Mouse (Mus musculus): Measurements from ENCODE around the gene Cmtm7. TPM values are rescaled to one million over a fixed set of nuclear protein-coding genes. Genes with fewer than 3 reads are reported as not detected.

Gene Cmtm7
- polyA plus RNA-seq, 1 experiment = 38.1 TPM

GRCm38 (mm10) chr9:114794491-114794890, 12.8 kb upstream of the Cmtm7 start:
- Histone ChIP-seq H3K4me2 (ENCODE audit: low read depth) (no peak overlapping the region), H3K79me2 (ENCODE audit: control insufficient read depth, insufficient read depth) (no peaks in the 10 kb centered on the region), H3K4me3 (no peak overlapping the region), H3K36me3 (ENCODE audit: control insufficient read depth, insufficient read depth) (no peaks in the 10 kb centered on the region), H3K27me3 (ENCODE audit: control insufficient read depth, insufficient read depth, insufficient read length) (no peaks in the 10 kb centered on the region), H3ac (ENCODE audit: control insufficient read depth, insufficient read length) (no peak overlapping the region)
- no peak for TF ChIP-seq TCF3 (IDR thresholded peaks at IDR 0.05; ENCODE audit: insufficient read length, low read depth)
- no peak for TF ChIP-seq MYOD1 (IDR thresholded peaks at IDR 0.05; ENCODE audit: control insufficient read depth in 1 of 3, insufficient read length in 2 of 3, low read depth in 2 of 3)
- no peak for TF ChIP-seq REST (IDR thresholded peaks at IDR 0.05; ENCODE audit: insufficient read depth, insufficient read length)
- no peak for TF ChIP-seq TCF12 (IDR thresholded peaks at IDR 0.05; ENCODE audit: insufficient read depth, poor library complexity, severe bottlenecking)
- TF ChIP-seq MAX (IDR thresholded peaks at IDR 0.05; ENCODE audit: low read depth) = no peak
- no peak for TF ChIP-seq E2F4 (IDR thresholded peaks at IDR 0.05; ENCODE audit: insufficient read depth)
- no peak for TF ChIP-seq POLR2AphosphoS2 (IDR thresholded peaks at IDR 0.05; ENCODE audit: insufficient read length, low read depth)

- H3K27me3 ChIP-seq (ENCODE audit: control insufficient read depth, insufficient read depth, insufficient read length) = no peaks in the 10 kb centered on the region
- H3K4me3 ChIP-seq = no peak overlapping the region
- TF ChIP-seq POLR2AphosphoS2 (IDR thresholded peaks at IDR 0.05; ENCODE audit: insufficient read length, low read depth) (no peak), TCF12 (IDR thresholded peaks at IDR 0.05; ENCODE audit: insufficient read depth, poor library complexity, severe bottlenecking) (no peak), CEBPB (IDR thresholded peaks at IDR 0.05; ENCODE audit: insufficient read depth, poor library complexity, severe bottlenecking) (no peak), E2F4 (IDR thresholded peaks at IDR 0.05; ENCODE audit: insufficient read depth) (no peak), REST (IDR thresholded peaks at IDR 0.05; ENCODE audit: insufficient read depth, insufficient read length) (no peak), MYOD1 (IDR thresholded peaks at IDR 0.05; ENCODE audit: control insufficient read depth in 1 of 3, insufficient read length in 2 of 3, low read depth in 2 of 3) (no peak), TCF3 (IDR thresholded peaks at IDR 0.05; ENCODE audit: insufficient read length, low read depth) (no peak), POLR2A (IDR thresholded peaks at IDR 0.05; ENCODE audit: insufficient read length, low read depth) (no peak), SRF (IDR thresholded peaks at IDR 0.05; ENCODE audit: control insufficient read depth, insufficient read length, low read depth) (no peak), USF1 (IDR thresholded peaks at IDR 0.05; ENCODE audit: low read depth) (no peak)
- no peaks in the 10 kb centered on the region for H3K36me3 ChIP-seq (ENCODE audit: control insufficient read depth, insufficient read depth)
- H3K4me2 ChIP-seq (ENCODE audit: low read depth) = no peak overlapping the region
- H3ac ChIP-seq (ENCODE audit: control insufficient read depth, insufficient read length) = no peak overlapping the region
- H3K79me2 ChIP-seq (ENCODE audit: control insufficient read depth, insufficient read depth) = no peaks in the 10 kb centered on the region
Observed at GRCm38 (mm10) chr9:114793764-114794295, 12.2 kb upstream of the Cmtm7 start.

- Histone ChIP-seq H3ac (ENCODE audit: control insufficient read depth, insufficient read length) (no peak overlapping the region), H3K4me2 (ENCODE audit: low read depth) (no peak overlapping the region), H3K79me2 (ENCODE audit: control insufficient read depth, insufficient read depth) (no peaks in the 10 kb centered on the region), H3K27me3 (ENCODE audit: control insufficient read depth, insufficient read depth, insufficient read length) (no peaks in the 10 kb centered on the region), H3K4me3 (no peak overlapping the region), H3K36me3 (ENCODE audit: control insufficient read depth, insufficient read depth) (no peaks in the 10 kb centered on the region)
- TF ChIP-seq REST (IDR thresholded peaks at IDR 0.05; ENCODE audit: insufficient read depth, insufficient read length) (no peak), E2F4 (IDR thresholded peaks at IDR 0.05; ENCODE audit: insufficient read depth) (no peak), MYOD1 (IDR thresholded peaks at IDR 0.05; ENCODE audit: control insufficient read depth in 1 of 3, insufficient read length in 2 of 3, low read depth in 2 of 3) (no peak), POLR2AphosphoS2 (IDR thresholded peaks at IDR 0.05; ENCODE audit: insufficient read length, low read depth) (no peak)
Observed at GRCm38 (mm10) chr9:114789989-114790388, 8.3 kb upstream of the Cmtm7 start.

- no peak overlapping the region for H3ac ChIP-seq (ENCODE audit: control insufficient read depth, insufficient read length)
- H3K4me3 ChIP-seq = no peak overlapping the region
- no peak overlapping the region for H3K4me2 ChIP-seq (ENCODE audit: low read depth)
- no peaks in the 10 kb centered on the region for H3K27me3 ChIP-seq (ENCODE audit: control insufficient read depth, insufficient read depth, insufficient read length)
- TF ChIP-seq USF1 (IDR thresholded peaks at IDR 0.05; ENCODE audit: low read depth) = no peak
- no peak for TF ChIP-seq POLR2AphosphoS2 (IDR thresholded peaks at IDR 0.05; ENCODE audit: insufficient read length, low read depth)
- no peak for TF ChIP-seq MAX (IDR thresholded peaks at IDR 0.05; ENCODE audit: low read depth)
- no peak for TF ChIP-seq CEBPB (IDR thresholded peaks at IDR 0.05; ENCODE audit: insufficient read depth, poor library complexity, severe bottlenecking)
- TF ChIP-seq TCF3 (IDR thresholded peaks at IDR 0.05; ENCODE audit: insufficient read length, low read depth) = no peak
- no peak for TF ChIP-seq E2F4 (IDR thresholded peaks at IDR 0.05; ENCODE audit: insufficient read depth)
- no peak for TF ChIP-seq TCF12 (IDR thresholded peaks at IDR 0.05; ENCODE audit: insufficient read depth, poor library complexity, severe bottlenecking)
- TF ChIP-seq MYOD1 (IDR thresholded peaks at IDR 0.05; ENCODE audit: control insufficient read depth in 1 of 3, insufficient read length in 2 of 3, low read depth in 2 of 3) = no peak
- H3K79me2 ChIP-seq (ENCODE audit: control insufficient read depth, insufficient read depth) = no peaks in the 10 kb centered on the region
- H3K36me3 ChIP-seq (ENCODE audit: control insufficient read depth, insufficient read depth) = no peaks in the 10 kb centered on the region
Observed at GRCm38 (mm10) chr9:114789557-114789956, 7.9 kb upstream of the Cmtm7 start.

GRCm38 (mm10) chr9:114788697-114789096, 7.0 kb upstream of the Cmtm7 start:
- H3K27me3 ChIP-seq (ENCODE audit: control insufficient read depth, insufficient read depth, insufficient read length) = no peaks in the 10 kb centered on the region
- no peak overlapping the region for H3ac ChIP-seq (ENCODE audit: control insufficient read depth, insufficient read length)
- TF ChIP-seq SRF (IDR thresholded peaks at IDR 0.05; ENCODE audit: control insufficient read depth, insufficient read length, low read depth) (no peak), CEBPB (IDR thresholded peaks at IDR 0.05; ENCODE audit: insufficient read depth, poor library complexity, severe bottlenecking) (no peak), POLR2A (IDR thresholded peaks at IDR 0.05; ENCODE audit: insufficient read length, low read depth) (no peak), TCF12 (IDR thresholded peaks at IDR 0.05; ENCODE audit: insufficient read depth, poor library complexity, severe bottlenecking) (no peak), USF1 (IDR thresholded peaks at IDR 0.05; ENCODE audit: low read depth) (no peak), MYOD1 (IDR thresholded peaks at IDR 0.05; ENCODE audit: control insufficient read depth in 1 of 3, insufficient read length in 2 of 3, low read depth in 2 of 3) (no peak), E2F4 (IDR thresholded peaks at IDR 0.05; ENCODE audit: insufficient read depth) (no peak), TCF3 (IDR thresholded peaks at IDR 0.05; ENCODE audit: insufficient read length, low read depth) (no peak), POLR2AphosphoS2 (IDR thresholded peaks at IDR 0.05; ENCODE audit: insufficient read length, low read depth) (no peak)

More at GRCm38 (mm10) chr9:114788697-114789096, 7.0 kb upstream of the Cmtm7 start:
- H3K36me3 ChIP-seq (ENCODE audit: control insufficient read depth, insufficient read depth) = no peaks in the 10 kb centered on the region
- H3K4me3 ChIP-seq = no peak overlapping the region
- H3K4me2 ChIP-seq (ENCODE audit: low read depth) = no peak overlapping the region
- H3K79me2 ChIP-seq (ENCODE audit: control insufficient read depth, insufficient read depth) = no peaks in the 10 kb centered on the region

Measured in myocyte (in vitro differentiated cells).